Mouse (Mus musculus): ENCODE measurements at regions not wholly inside any gene's neighbourhood (a gene's known extent, or its start where the extent isn't known, plus 50 kb on each side); places are given as distances from the start of the nearest gene placed in this dataset.

DNA sequence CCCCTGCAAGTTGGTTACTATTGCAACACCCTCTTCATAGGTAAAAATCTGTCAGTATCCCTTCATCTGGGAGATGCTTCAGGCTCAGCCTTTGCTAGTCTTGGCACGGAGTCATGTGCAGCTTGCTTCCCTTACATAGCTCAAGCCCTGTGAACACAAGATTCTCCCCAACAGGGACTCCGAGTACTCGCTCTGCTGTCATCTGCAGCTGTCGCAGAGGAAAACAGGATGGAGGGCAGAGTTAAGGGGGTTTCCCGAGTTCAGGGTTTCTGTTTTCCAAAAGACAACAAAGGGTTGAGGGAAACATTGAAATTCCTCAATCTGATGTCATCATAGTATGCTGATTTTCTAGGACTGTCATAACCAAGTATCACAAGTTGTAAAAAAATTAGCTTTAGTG is 116.3 kb upstream of the Hnrnpa3 start:
- TF ChIP-seq MAX (IDR thresholded peaks at IDR 0.05), result no peak
- TF ChIP-seq CTCF (IDR thresholded peaks at IDR 0.05; ENCODE audit: control insufficient read depth, insufficient read depth, insufficient read length), result no peak
- TF ChIP-seq MYOD1 (IDR thresholded peaks at IDR 0.05; ENCODE audit: control insufficient read depth, insufficient read length, low read depth), result no peak
- TF ChIP-seq MYOG (IDR thresholded peaks at IDR 0.05; ENCODE audit: control insufficient read depth, extremely low read depth, insufficient read length), result no peak
- no peak for TF ChIP-seq USF1 (IDR thresholded peaks at IDR 0.05; ENCODE audit: low read depth)
- no peak for TF ChIP-seq CEBPB (IDR thresholded peaks at IDR 0.05; ENCODE audit: low read depth)

Measured in C2C12 (cell line).